Mouse (Mus musculus) heart, adult 2 months (tissue): ENCODE data around the gene 6430571L13Rik. TPM values are rescaled to one million over a fixed set of nuclear protein-coding genes. Genes with fewer than 3 reads are reported as not detected.
A peak's percentile ranks its signal among the peaks of the same experiment; 100 is the strongest.

Source experiments
- DNase-seq, 2 experiments: peaks; one replicate each; pipeline ENCODE4 v3.0.0; 2021
- H3K27ac ChIP-seq: fragments of 200-600 bp; 2 replicates; pipeline ENCODE4 v1.8.1; 2022
- H3K27me3 ChIP-seq: fragments of 200-500 bp; 2 replicates; pipeline ENCODE4 v1.6.1; 2012; ENCODE audit warnings: mild to moderate bottlenecking, low read length, inconsistent platforms, mixed read lengths; ENCODE audit not compliant: control insufficient read depth, insufficient read depth
- H3K36me3 ChIP-seq: fragments of 200-500 bp; 2 replicates; pipeline ENCODE4 v1.6.1; 2012; ENCODE audit warnings: low read length, inconsistent platforms; ENCODE audit not compliant: control insufficient read depth, insufficient read depth
- H3K4me1 ChIP-seq: fragments of 200-500 bp; 2 replicates; pipeline ENCODE4 v1.6.1; 2011; ENCODE audit warnings: low read length; ENCODE audit not compliant: control insufficient read depth, insufficient read depth
- H3K4me3 ChIP-seq: fragments of 200-600 bp; 2 replicates; pipeline ENCODE4 v1.8.1; 2022
- H3K79me2 ChIP-seq: fragments of 200-500 bp; replicated peaks from 2 replicates; pipeline ENCODE4 v1.6.1; 2012; ENCODE audit warnings: mild to moderate bottlenecking, inconsistent platforms, low read length, moderate library complexity, mixed read lengths; ENCODE audit not compliant: control insufficient read depth, insufficient read depth
- H3K9ac ChIP-seq: fragments of 200-500 bp; 2 replicates; pipeline ENCODE4 v1.6.1; 2012; ENCODE audit warnings: low read depth, mild to moderate bottlenecking, control low read depth, inconsistent platforms, low read length, mixed read lengths
- CTCF ChIP-seq: fragments of 200-600 bp; IDR thresholded peaks from 2 replicates; pipeline ENCODE4 v1.8.1; 2022; ENCODE audit warnings: antibody characterized with exemption, mild to moderate bottlenecking, moderate library complexity
- EP300 ChIP-seq: fragments of 200-500 bp; IDR thresholded peaks from 2 replicates; pipeline ENCODE4 v1.6.1; 2011; ENCODE audit warnings: low read depth, low read length, control low read depth; ENCODE audit not compliant: insufficient read depth
- POLR2A ChIP-seq: fragments of 200-500 bp; IDR thresholded peaks from 2 replicates; pipeline ENCODE4 v1.6.1; 2011; ENCODE audit warnings: mild to moderate bottlenecking, low read depth, low read length, control low read depth; ENCODE audit not compliant: insufficient read depth
- WGBS: fragments of 180-500 bp; shearing (Covaris S2); methylation state at CpG from one replicate; pipeline ENCODE4 v1.1.7; 2018; 5-methylcytosine and 5-hydroxymethylcytosine counted together
- intact Hi-C: fragments of 180-260 bp; cut with DNase I; formaldehyde crosslinking; loops from one replicate; pipeline ENCODE4 v1.15.1; 2025
- polyA plus RNA-seq: library from polyadenylated mRNA; depleted of rRNA; stranded (reverse); fragments of >200 nt; gene quantifications from 2 replicates; pipeline ENCODE4 v1.2.3, GENCODE M21; 2012
- total RNA-seq, 2 experiments: library from RNA; stranded (reverse); gene quantifications; 2 replicates each; pipeline ENCODE4 v1.2.3; 2021

6430571L13Rik gene
- total and polyA plus RNA-seq, 3 experiments = 4.1 to 6.5 (median 5.2) TPM

DNA sequence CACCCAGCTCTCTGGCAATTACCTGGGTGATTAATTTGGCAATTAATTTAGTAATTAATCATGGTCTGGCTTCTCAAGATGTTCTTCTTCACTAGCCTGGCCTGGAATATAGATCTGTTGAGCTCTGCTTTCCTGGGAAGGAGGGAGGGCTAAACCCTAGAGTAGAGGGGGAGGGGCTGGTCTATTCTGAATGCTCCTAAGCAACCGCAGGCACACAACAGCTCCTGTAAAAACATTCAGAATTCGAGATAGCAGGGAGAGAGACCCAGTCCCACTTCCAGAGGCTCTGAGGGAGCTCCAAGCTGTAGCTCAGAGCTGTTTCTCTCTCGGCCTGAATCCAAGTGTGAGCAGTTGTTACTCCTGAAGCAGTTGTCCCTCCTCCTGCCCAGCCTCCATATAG lies 20.6 kb downstream of the 6430571L13Rik start:
- no peak overlapping the region for H3K9ac ChIP-seq
- H3K79me2 ChIP-seq = no peaks in the 10 kb centered on the region
- H3K36me3 ChIP-seq = no peaks in the 10 kb centered on the region
- intact Hi-C loops = no loop called here
- H3K27me3 ChIP-seq = no peaks in the 10 kb centered on the region
- DNase-seq = no peak
- no peak overlapping the region for H3K4me3 ChIP-seq
- H3K4me1 ChIP-seq = no peaks in the 10 kb centered on the region
- TF ChIP-seq CTCF (no peak), EP300 (no peak), POLR2A (no peak)
- 12% methylated on average over 3 of the region's 3 CpGs for WGBS
- H3K27ac ChIP-seq = no peak overlapping the region

GRCm38 (mm10) chr9:107366644-107367043 lies 26.2 kb downstream of the 6430571L13Rik start:
- H3K9ac ChIP-seq = no peak overlapping the region
- no peaks in the 10 kb centered on the region for H3K79me2 ChIP-seq
- TF ChIP-seq EP300 = no peak
- peak; percentile 71 for TF ChIP-seq CTCF
- TF ChIP-seq POLR2A = no peak
- intact Hi-C loops = loop anchor here (1.0 to 2.0 kb wide), 2 partner anchors 96 to 148 kb away; no protein-coding TSS in a partner anchor
- no peaks in the 10 kb centered on the region for H3K27me3 ChIP-seq
- H3K4me3 ChIP-seq = no peak overlapping the region
- H3K4me1 ChIP-seq = no peaks in the 10 kb centered on the region
- H3K27ac ChIP-seq = no peak overlapping the region
- DNase-seq = peak; percentile 29 to 32
- H3K36me3 ChIP-seq = no peaks in the 10 kb centered on the region
- 4% methylated on average over 3 of the region's 3 CpGs for WGBS

- 87% methylated on average over 1 of the region's 1 CpGs for WGBS
- Histone ChIP-seq H3K79me2 (no peaks in the 10 kb centered on the region), H3K4me1 (no peaks in the 10 kb centered on the region), H3K27me3 (no peaks in the 10 kb centered on the region), H3K27ac (no peak overlapping the region), H3K9ac (no peak overlapping the region), H3K4me3 (no peak overlapping the region), H3K36me3 (no peaks in the 10 kb centered on the region)
- TF ChIP-seq CTCF (no peak), EP300 (no peak), POLR2A (no peak)
- DNase-seq = no peak
- intact Hi-C loops = no loop called here
Observed at GRCm38 (mm10) chr9:107368302-107368701, 27.9 kb downstream of the 6430571L13Rik start.

- Histone ChIP-seq H3K9ac (no peak overlapping the region), H3K36me3 (no peaks in the 10 kb centered on the region), H3K79me2 (no peaks in the 10 kb centered on the region), H3K27me3 (no peaks in the 10 kb centered on the region), H3K27ac (no peak overlapping the region), H3K4me1 (no peaks in the 10 kb centered on the region), H3K4me3 (no peak overlapping the region)
- intact Hi-C loops = no loop called here
- DNase-seq = no peak
- WGBS = 29% methylated on average over 10 of the region's 10 CpGs
- no peak for TF ChIP-seq POLR2A
- TF ChIP-seq CTCF = no peak
- no peak for TF ChIP-seq EP300
Observed at GRCm38 (mm10) chr9:107369270-107370105, 29.1 kb downstream of the 6430571L13Rik start.

DNA sequence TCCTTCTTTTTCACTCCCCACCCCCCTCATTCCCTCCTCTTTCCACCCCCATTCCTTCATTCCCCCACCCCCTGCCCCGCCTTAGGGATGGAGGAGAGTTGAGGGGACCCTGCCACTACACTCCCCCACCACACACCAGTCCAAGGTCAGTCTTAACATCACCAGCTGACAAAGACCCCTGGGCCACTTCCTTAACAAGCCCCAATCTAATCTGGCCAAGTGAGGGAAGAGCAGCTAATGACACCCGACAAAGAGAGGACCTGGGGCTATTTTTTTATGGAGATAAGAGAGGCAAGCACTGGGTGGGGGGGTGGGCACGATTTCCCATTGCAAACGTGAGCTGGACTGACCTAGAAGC lies 29.7 kb downstream of the 6430571L13Rik start:
- DNase-seq = no peak
- intact Hi-C loops = no loop called here
- Histone ChIP-seq H3K27ac (no peak overlapping the region), H3K36me3 (no peaks in the 10 kb centered on the region), H3K4me3 (no peak overlapping the region), H3K9ac (no peak overlapping the region), H3K79me2 (no peaks in the 10 kb centered on the region), H3K27me3 (no peaks in the 10 kb centered on the region), H3K4me1 (no peaks in the 10 kb centered on the region)
- TF ChIP-seq CTCF (no peak), POLR2A (no peak), EP300 (no peak)
- 13% methylated on average over 4 of the region's 4 CpGs for WGBS

DNA sequence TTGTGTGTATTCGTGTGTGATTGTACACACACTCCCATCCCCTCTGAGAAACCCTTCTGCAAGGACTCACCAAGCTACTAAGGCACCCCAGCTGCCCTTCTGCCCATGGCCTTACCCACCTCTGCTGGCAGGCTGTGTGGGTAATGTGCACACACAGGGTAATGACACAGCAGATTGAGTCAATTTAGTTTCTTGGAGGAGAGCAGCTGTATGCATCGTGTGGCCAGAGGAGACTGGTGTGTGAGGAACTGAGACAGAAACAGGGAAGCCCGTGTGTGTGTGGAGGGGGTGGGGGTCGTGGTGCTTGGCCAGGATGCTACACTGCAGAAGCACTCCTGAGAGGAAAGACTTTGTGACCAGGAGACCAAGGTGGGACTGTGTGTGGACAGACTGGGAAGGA lies 32.0 kb downstream of the 6430571L13Rik start:
- Histone ChIP-seq H3K9ac (no peak overlapping the region), H3K27ac (no peak overlapping the region), H3K4me1 (no peaks in the 10 kb centered on the region), H3K36me3 (no peaks in the 10 kb centered on the region), H3K27me3 (0 out of 2 replicates have a peak, but pooled peaks cover 1% of the 10 kb centered on the region), H3K79me2 (no peaks in the 10 kb centered on the region), H3K4me3 (no peak overlapping the region)
- WGBS = 55% methylated on average over 4 of the region's 4 CpGs
- DNase-seq = no peak
- intact Hi-C loops = no loop called here
- TF ChIP-seq EP300 (no peak), CTCF (no peak), POLR2A (no peak)

DNA sequence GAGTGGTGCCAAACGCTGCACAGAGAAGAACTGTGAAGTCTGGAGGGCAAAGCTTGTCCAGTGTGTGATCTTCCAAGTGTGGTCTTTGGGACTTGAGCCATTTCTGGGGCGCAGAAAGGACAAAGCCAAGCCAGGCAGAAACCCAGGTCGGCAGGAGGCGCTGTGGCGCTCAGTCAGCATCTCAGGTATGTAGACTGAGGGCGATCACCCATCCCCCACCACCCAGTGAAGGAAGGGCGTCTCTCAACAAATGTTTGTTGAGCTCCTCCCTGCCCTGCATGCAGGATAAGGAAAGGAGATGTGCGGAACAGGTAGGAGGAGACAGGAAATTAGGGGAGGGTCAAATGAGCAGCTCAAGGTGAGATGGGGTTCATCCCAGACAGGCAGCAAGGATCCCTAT lies 34.2 kb downstream of the 6430571L13Rik start:
- Histone ChIP-seq H3K4me3 (no peak overlapping the region), H3K36me3 (no peaks in the 10 kb centered on the region), H3K27ac (no peak overlapping the region), H3K9ac (no peak overlapping the region), H3K4me1 (no peaks in the 10 kb centered on the region), H3K79me2 (no peaks in the 10 kb centered on the region), H3K27me3 (peaks cover 10% of the 10 kb centered on the region)
- intact Hi-C loops = no loop called here
- WGBS = 13% methylated on average over 8 of the region's 8 CpGs
- no peak for DNase-seq
- no peak for TF ChIP-seq EP300
- peak; percentile 28 for TF ChIP-seq CTCF
